Mouse (Mus musculus) hindbrain, embryonic 11.5 days (tissue): ENCODE results near the gene Mcat. TPM values are rescaled to one million over a fixed set of nuclear protein-coding genes. Genes with fewer than 3 reads are reported as not detected.

Experiments
- polyA plus RNA-seq: library from polyadenylated mRNA; unstranded; fragments of >200 nt; fragmentation: Nextera tagmentation; extraction: Ambion mirVana; gene quantifications from 2 replicates; pipeline ENCODE4 v1.2.1, GENCODE M21; 2014

The Mcat gene
- polyA plus RNA-seq, 1 experiment from 2014 or later = 38.9 TPM

Other genes starting within 250 kb of the Mcat start
- 38.6 and 40.1 TPM in 2 replicates for gene Arfgap3, start 213.5 kb downstream of the Mcat start, polyA plus RNA-seq
- gene Pacsin2, start 99.2 kb downstream of the Mcat start, polyA plus RNA-seq = 40.9 and 43.2 TPM in 2 replicates
- 37.0 and 38.9 TPM in 2 replicates for gene Ttll1, start 52.9 kb downstream of the Mcat start, polyA plus RNA-seq
- 2.1 and 3.3 TPM in 2 replicates for gene Bik, start 36.9 kb downstream of the Mcat start, polyA plus RNA-seq
- gene Tspo, start 195 bp downstream of the Mcat start, polyA plus RNA-seq = 27.4 and 32.0 TPM in 2 replicates
- gene Ttll12, start 31.4 kb upstream of the Mcat start, polyA plus RNA-seq = 43.4 and 43.6 TPM in 2 replicates
- gene Scube1, start 161.2 kb upstream of the Mcat start, polyA plus RNA-seq = 30.7 and 32.8 TPM in 2 replicates
- gene Mpped1, start 215.7 kb upstream of the Mcat start, polyA plus RNA-seq = 4.2 and 4.8 TPM in 2 replicates